Mouse (Mus musculus) embryonic fibroblast, embryonic 13.5 days (primary cell): ENCODE data around the gene Hoxa7. TPM values are rescaled to one million over a fixed set of nuclear protein-coding genes. Genes with fewer than 3 reads are reported as not detected.
A peak's percentile ranks its signal among the peaks of the same experiment; 100 is the strongest.

Experiments
- H3K27ac ChIP-seq: 2 replicates; pipeline ENCODE4 v1.5.1; 2012; ENCODE audit warnings: low read length, control low read depth, inconsistent platforms; ENCODE audit not compliant: insufficient read depth
- H3K4me1 ChIP-seq: 2 replicates; pipeline ENCODE4 v1.6.1; 2011; ENCODE audit warnings: low read length; ENCODE audit not compliant: control insufficient read depth, insufficient read depth
- H3K4me3 ChIP-seq: 2 replicates; pipeline ENCODE4 v1.5.1; 2011; ENCODE audit warnings: mild to moderate bottlenecking, control low read depth, low read length; ENCODE audit not compliant: insufficient read depth
- CTCF ChIP-seq: IDR thresholded peaks from 2 replicates; pipeline ENCODE4 v1.5.1; 2011; ENCODE audit warnings: mild to moderate bottlenecking, control low read depth, low read length, moderate library complexity, borderline replicate concordance; ENCODE audit not compliant: insufficient read depth
- POLR2A ChIP-seq: IDR thresholded peaks from 2 replicates; pipeline ENCODE4 v1.6.1; 2011; ENCODE audit warnings: low read depth, mild to moderate bottlenecking, control low read depth, low read length, moderate library complexity
- polyA plus RNA-seq: library from polyadenylated mRNA; stranded (reverse); fragments of >200 nt; gene quantifications from 2 replicates; pipeline ENCODE4 v1.2.4, GENCODE M21; 2011; ENCODE audit warnings: low read depth; ENCODE audit not compliant: missing spikeins, insufficient read length

Hoxa7 gene
- polyA plus RNA-seq, 1 experiment: 15.8 TPM

- no peak for TF ChIP-seq POLR2A
- no peak for TF ChIP-seq CTCF
- 0 out of 2 replicates have a peak overlapping the region, but pooled peaks have one; percentile 0 for H3K4me3 ChIP-seq
- H3K4me1 ChIP-seq: no peaks in the 10 kb centered on the region
- H3K27ac ChIP-seq: 0 out of 2 replicates have a peak overlapping the region, but pooled peaks have one; percentile 4
Measured at GRCm38 (mm10) chr6:52206882-52207683, 14.6 kb downstream of the Hoxa7 start.

GRCm38 (mm10) chr6:52205638-52206621, 15.7 kb downstream of the Hoxa7 start:
- TF ChIP-seq CTCF: no peak
- TF ChIP-seq POLR2A: no peak
- H3K4me3 ChIP-seq: peak overlapping the region; percentile 6; the same call in 1 of the 2 replicates
- H3K27ac ChIP-seq: peak overlapping the region; percentile 9
- H3K4me1 ChIP-seq: no peaks in the 10 kb centered on the region

GRCm38 (mm10) chr6:52205221-52205620, 16.4 kb downstream of the Hoxa7 start:
- Histone ChIP-seq H3K4me1 (no peaks in the 10 kb centered on the region), H3K4me3 (peak overlapping the region; percentile 5; the same call in 1 of the 2 replicates), H3K27ac (peak overlapping the region; percentile 9; the same call in 1 of the 2 replicates)
- TF ChIP-seq POLR2A: no peak
- no peak for TF ChIP-seq CTCF

GRCm38 (mm10) chr6:52204050-52204752, 17.5 kb downstream of the Hoxa7 start, which contains the start of gene Hoxa5:
TSS of gene Hoxa5 (minus strand) at chr6:52204587.
- TF ChIP-seq CTCF (peak; percentile 80), POLR2A (peak; percentile 49; the same call in 1 of the 2 replicates)
- H3K4me3 ChIP-seq: peak within 1 kb of the TSS; percentile 45
- peak within 1 kb of the TSS; percentile 9; the same call in 1 of the 2 replicates for H3K27ac ChIP-seq
- H3K4me1 ChIP-seq: no peaks in the 10 kb centered on the region

GRCm38 (mm10) chr6:52203371-52204049, 18.1 kb downstream of the Hoxa7 start:
- H3K27ac ChIP-seq: no peak overlapping the region
- H3K4me3 ChIP-seq: peak overlapping the region; percentile 45
- H3K4me1 ChIP-seq: no peaks in the 10 kb centered on the region
- TF ChIP-seq CTCF (no peak), POLR2A (no peak)

- TF ChIP-seq CTCF (no peak), POLR2A (no peak)
- no peaks in the 10 kb centered on the region for H3K4me1 ChIP-seq
- peak overlapping the region; percentile 45 for H3K4me3 ChIP-seq
- H3K27ac ChIP-seq: no peak overlapping the region
Measured at GRCm38 (mm10) chr6:52203121-52203370, 18.6 kb downstream of the Hoxa7 start.

GRCm38 (mm10) chr6:52202362-52203120, 19.1 kb downstream of the Hoxa7 start:
- Histone ChIP-seq H3K27ac (no peak overlapping the region), H3K4me1 (no peaks in the 10 kb centered on the region), H3K4me3 (peak overlapping the region; percentile 45)
- no peak for TF ChIP-seq POLR2A
- TF ChIP-seq CTCF: no peak

- TF ChIP-seq POLR2A (no peak), CTCF (no peak)
- peak overlapping the region; percentile 38; the same call in 1 of the 2 replicates for H3K27ac ChIP-seq
- H3K4me3 ChIP-seq: no peak overlapping the region
- peaks cover under 1% of the 10 kb centered on the region; the same call in 1 of the 2 replicates for H3K4me1 ChIP-seq
Measured at GRCm38 (mm10) chr6:52201269-52201668, 20.4 kb downstream of the Hoxa7 start.
